Mouse (Mus musculus): ENCODE results near the gene Smad3. TPM values are rescaled to one million over a fixed set of nuclear protein-coding genes. Genes with fewer than 3 reads are reported as not detected.

Smad3 gene
- polyA plus RNA-seq, 1 experiment = 17.1 TPM

DNA sequence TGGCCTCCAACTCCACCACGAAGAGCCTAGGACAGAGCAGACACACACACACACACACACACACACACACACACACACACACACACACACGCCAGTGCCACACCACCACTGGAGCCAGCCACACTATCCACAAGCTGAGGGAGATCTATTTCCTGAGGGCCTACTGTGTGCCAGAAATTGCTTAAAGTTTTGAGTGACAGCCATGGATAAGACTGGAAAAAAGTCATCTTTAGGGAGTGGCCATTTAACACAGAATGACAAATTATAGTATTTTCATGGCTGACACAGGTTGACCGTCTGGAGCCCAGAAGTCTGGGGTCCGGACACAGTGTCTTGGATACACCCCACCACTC is 55.9 kb downstream of the Smad3 start:
- 80% methylated on average over 4 of the region's 4 CpGs for WGBS
- no peak for TF ChIP-seq POLR2A (IDR thresholded peaks at IDR 0.05; ENCODE audit: borderline replicate concordance, control insufficient read depth, low read depth, low read length)
- H3K27ac ChIP-seq (ENCODE audit: control insufficient read depth, insufficient read depth, low read depth, low read length, poor library complexity) = no peak overlapping the region
- no peak overlapping the region for H3K4me3 ChIP-seq (replicated peaks; ENCODE audit: control insufficient read depth, low read depth, low read length)
- H3K4me1 ChIP-seq (ENCODE audit: control insufficient read depth, insufficient read depth, low read length) = peaks cover 7% of the 10 kb centered on the region; the same call in 1 of the 2 replicates

DNA sequence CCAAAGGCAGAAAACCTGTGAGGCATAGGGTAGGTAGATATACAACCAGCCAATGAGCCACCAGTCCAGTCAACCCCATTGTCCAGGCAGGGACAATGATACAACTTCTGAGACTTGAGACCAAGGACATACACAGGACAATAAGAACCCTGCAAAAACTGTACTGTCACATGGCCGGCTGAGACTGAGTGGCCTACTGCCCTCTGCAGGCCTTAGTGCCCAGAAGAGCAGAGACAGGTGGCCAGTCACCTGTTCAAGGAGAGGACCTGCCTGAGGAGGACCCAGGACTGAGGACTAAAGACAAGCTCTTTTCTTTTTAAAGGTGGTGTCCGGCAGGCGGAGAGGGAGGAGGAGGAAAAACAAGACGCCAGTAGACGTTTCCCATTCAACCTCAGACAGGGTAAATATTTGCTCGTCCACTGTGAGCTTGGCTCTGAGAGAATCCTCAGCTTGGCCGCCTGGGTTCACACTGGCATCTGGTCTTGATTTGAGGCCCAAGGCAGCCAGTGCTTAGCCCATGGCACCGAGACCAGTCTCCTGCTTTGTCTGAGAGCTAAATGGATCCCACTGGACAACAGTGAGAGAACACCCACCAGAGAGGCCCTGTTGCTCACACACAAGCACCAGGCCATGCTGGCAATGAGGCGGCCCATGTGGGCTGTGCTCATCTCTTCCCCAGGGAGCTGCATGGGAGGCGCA is 56.4 kb downstream of the Smad3 start:
- H3K27ac ChIP-seq (ENCODE audit: control insufficient read depth, insufficient read depth, low read depth, low read length, poor library complexity) = no peak overlapping the region
- no peak for TF ChIP-seq POLR2A (IDR thresholded peaks at IDR 0.05; ENCODE audit: borderline replicate concordance, control insufficient read depth, low read depth, low read length)
- TF ChIP-seq CTCF (IDR thresholded peaks at IDR 0.05; ENCODE audit: control insufficient read depth, insufficient read depth, low read length) = peak; percentile 27; the same call in 1 of the 2 replicates
- peaks cover 7% of the 10 kb centered on the region; the same call in 1 of the 2 replicates for H3K4me1 ChIP-seq (ENCODE audit: control insufficient read depth, insufficient read depth, low read length)
- H3K4me3 ChIP-seq (replicated peaks; ENCODE audit: control insufficient read depth, low read depth, low read length) = no peak overlapping the region
- WGBS = 88% methylated on average over 10 of the region's 10 CpGs

DNA sequence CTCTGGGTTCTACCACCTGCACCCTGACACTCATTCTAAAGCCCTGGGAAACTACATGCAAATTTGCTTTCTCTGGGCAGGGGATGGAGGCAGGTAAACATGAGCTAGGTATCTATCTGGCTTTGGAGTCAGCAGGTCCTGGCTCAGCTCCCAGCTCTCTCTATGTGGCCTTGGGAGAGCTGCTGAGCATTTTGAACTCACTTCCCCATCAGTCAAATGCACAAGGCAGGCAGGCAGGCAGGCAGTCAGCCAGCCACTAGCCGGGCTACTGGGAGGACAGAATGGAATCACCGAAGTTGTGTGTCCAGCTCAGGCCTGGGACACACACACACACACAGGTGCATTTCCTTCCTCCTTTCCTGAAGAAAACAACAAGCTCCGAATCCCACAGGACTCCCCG is 58.6 kb downstream of the Smad3 start:
- peaks cover 7% of the 10 kb centered on the region; the same call in 1 of the 2 replicates for H3K4me1 ChIP-seq (ENCODE audit: control insufficient read depth, insufficient read depth, low read length)
- 48% methylated on average over 4 of the region's 4 CpGs for WGBS
- TF ChIP-seq POLR2A (IDR thresholded peaks at IDR 0.05; ENCODE audit: borderline replicate concordance, control insufficient read depth, low read depth, low read length) (no peak), CTCF (IDR thresholded peaks at IDR 0.05; ENCODE audit: control insufficient read depth, insufficient read depth, low read length) (no peak)
- no peak overlapping the region for H3K27ac ChIP-seq (ENCODE audit: control insufficient read depth, insufficient read depth, low read depth, low read length, poor library complexity)
- no peak overlapping the region for H3K4me3 ChIP-seq (replicated peaks; ENCODE audit: control insufficient read depth, low read depth, low read length)

DNA sequence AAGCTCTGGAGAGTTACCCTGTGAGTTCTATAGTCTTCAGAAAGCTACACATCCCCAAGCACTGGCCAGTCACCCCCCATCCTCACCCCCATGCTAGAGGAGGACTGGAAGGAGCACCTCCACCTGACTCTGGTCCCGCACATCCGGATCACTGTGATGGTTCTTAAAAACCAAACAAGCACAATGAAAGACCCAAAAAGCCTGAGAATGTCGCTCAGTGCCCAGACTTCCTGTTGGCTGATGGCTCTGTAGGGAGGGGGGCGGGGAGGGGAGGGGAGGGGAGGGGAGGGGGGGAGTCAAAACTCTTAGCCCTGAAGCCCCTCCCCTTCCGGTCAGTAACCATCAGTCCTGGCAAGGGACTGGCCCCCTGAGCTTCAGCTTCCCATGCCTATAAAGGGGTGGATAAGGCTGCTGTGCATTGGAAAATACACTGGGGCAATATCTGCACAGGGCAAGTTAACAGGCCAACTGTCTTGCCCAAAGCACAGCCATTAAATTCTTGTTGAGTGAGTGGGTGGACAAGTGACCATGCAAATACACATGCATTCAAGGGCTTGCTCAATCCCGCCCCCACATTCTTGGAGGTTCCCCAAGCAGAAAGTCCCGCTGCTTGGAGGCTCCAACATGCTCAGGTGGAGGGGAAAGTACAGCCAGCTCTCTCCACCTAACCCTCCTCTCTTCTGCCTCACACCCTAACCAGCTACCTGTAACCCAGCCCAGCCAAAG is 59.3 kb downstream of the Smad3 start:
- Histone ChIP-seq H3K4me1 (ENCODE audit: control insufficient read depth, insufficient read depth, low read length) (peaks cover 7% of the 10 kb centered on the region; the same call in 1 of the 2 replicates), H3K4me3 (replicated peaks; ENCODE audit: control insufficient read depth, low read depth, low read length) (no peak overlapping the region), H3K27ac (ENCODE audit: control insufficient read depth, insufficient read depth, low read depth, low read length, poor library complexity) (no peak overlapping the region)
- TF ChIP-seq CTCF (IDR thresholded peaks at IDR 0.05; ENCODE audit: control insufficient read depth, insufficient read depth, low read length) (no peak), POLR2A (IDR thresholded peaks at IDR 0.05; ENCODE audit: borderline replicate concordance, control insufficient read depth, low read depth, low read length) (no peak)
- 36% methylated on average over 7 of the region's 7 CpGs for WGBS

DNA sequence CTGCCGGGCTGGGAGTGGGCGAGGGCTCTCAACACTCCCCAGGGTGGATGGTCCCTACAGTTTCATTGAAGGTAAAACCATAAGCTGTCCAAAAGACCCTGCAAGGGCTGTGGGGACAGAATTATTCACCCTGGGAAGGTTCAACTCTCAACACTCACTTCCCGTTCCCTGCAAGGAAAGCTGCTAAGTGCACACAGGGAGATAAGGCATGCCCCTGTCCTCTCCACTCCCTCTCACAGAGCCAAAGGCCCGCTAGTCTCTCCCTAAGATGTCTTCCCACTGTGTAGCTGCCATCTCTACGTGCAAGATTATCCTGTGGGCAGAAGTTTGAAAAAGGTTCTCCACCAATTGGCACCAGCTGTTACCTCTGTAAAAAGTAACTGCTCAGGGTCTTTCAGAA is 60.2 kb downstream of the Smad3 start:
- TF ChIP-seq CTCF (IDR thresholded peaks at IDR 0.05; ENCODE audit: control insufficient read depth, insufficient read depth, low read length) (no peak), POLR2A (IDR thresholded peaks at IDR 0.05; ENCODE audit: borderline replicate concordance, control insufficient read depth, low read depth, low read length) (no peak)
- Histone ChIP-seq H3K4me1 (ENCODE audit: control insufficient read depth, insufficient read depth, low read length) (peaks cover 7% of the 10 kb centered on the region; the same call in 1 of the 2 replicates), H3K27ac (ENCODE audit: control insufficient read depth, insufficient read depth, low read depth, low read length, poor library complexity) (no peak overlapping the region), H3K4me3 (replicated peaks; ENCODE audit: control insufficient read depth, low read depth, low read length) (no peak overlapping the region)
- WGBS = 51% methylated on average over 5 of the region's 5 CpGs

DNA sequence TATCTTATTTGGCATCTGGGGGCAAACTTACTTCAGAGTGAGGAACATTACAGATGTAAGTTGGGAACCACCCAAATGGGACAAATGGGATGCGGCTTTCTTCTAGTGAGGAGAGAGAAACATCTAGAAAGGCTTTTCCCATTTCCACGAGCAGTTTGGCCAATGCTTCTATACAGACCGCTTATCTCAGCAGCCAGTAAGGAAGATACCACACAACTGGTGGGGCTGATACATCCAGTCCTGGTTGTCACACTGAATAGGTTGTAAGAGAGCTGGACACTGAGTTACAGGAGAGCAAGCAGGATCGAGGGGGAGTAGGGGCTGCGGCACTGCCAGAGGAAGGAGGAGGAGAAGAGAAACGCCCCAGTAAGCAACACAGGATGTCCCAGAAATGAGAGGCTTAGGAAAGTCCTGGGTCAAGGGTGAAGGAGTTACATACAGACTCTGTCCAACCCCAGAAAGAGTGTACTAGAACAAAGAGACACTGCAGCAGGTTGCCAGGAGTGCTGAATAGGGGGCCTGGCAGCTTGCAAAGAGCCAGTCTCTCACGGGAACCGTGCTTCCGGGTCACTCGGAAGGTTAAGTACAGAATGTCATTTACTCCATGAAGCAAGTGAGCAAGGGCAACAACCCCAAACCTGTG is 61.2 kb downstream of the Smad3 start:
- WGBS = 63% methylated on average over 10 of the region's 10 CpGs
- Histone ChIP-seq H3K27ac (ENCODE audit: control insufficient read depth, insufficient read depth, low read depth, low read length, poor library complexity) (0 out of 2 replicates have a peak overlapping the region, but pooled peaks have one; percentile 33), H3K4me3 (replicated peaks; ENCODE audit: control insufficient read depth, low read depth, low read length) (no peak overlapping the region), H3K4me1 (ENCODE audit: control insufficient read depth, insufficient read depth, low read length) (peaks cover 7% of the 10 kb centered on the region; the same call in 1 of the 2 replicates)
- no peak for TF ChIP-seq POLR2A (IDR thresholded peaks at IDR 0.05; ENCODE audit: borderline replicate concordance, control insufficient read depth, low read depth, low read length)
- no peak for TF ChIP-seq CTCF (IDR thresholded peaks at IDR 0.05; ENCODE audit: control insufficient read depth, insufficient read depth, low read length)

DNA sequence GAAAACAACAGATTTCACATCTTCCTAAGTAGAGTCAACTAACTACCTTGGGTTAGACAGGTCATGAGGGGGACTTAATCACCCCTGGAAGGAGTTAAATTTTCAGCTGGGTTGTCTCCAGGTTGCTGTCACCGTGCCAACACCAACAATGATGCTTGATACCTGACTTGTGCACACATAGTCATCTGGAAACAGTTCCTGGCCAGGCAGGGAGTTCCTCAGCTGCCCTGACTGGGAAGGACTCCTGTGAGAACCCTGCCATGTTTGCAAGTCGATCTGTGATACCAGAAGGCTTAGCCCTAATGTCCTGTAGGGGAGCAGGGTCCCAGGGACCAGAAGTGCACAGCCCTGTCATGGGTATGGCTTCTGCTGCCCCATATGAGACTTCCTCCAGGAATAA is 65.8 kb downstream of the Smad3 start:
- TF ChIP-seq POLR2A (IDR thresholded peaks at IDR 0.05; ENCODE audit: borderline replicate concordance, control insufficient read depth, low read depth, low read length) = no peak
- TF ChIP-seq CTCF (IDR thresholded peaks at IDR 0.05; ENCODE audit: control insufficient read depth, insufficient read depth, low read length) = no peak

DNA sequence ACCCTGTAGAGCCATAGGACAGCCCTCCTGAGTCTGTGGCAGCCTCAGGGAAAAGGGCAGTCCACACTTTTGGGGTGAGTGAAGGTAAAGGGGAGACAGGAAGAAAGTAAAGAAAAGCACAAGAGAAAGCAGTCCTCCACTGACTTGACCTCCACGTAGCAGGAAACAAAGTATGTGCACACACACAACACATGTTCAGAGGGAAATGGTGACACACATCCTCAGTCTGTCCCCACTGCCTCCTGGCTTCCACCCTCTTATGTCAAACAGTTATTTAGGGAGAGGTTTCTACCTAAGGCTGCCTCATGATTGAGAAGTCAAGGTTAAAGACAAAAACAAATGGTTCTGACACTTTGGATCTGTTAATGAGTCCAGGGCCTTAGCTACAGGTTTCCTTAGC is 67.3 kb downstream of the Smad3 start:
- Histone ChIP-seq H3K27ac (ENCODE audit: control insufficient read depth, insufficient read depth, low read depth, low read length, poor library complexity) (peak overlapping the region; percentile 86), H3K4me3 (replicated peaks; ENCODE audit: control insufficient read depth, low read depth, low read length) (no peak overlapping the region), H3K4me1 (ENCODE audit: control insufficient read depth, insufficient read depth, low read length) (peaks cover 2% of the 10 kb centered on the region; the same call in 1 of the 2 replicates)
- TF ChIP-seq POLR2A (IDR thresholded peaks at IDR 0.05; ENCODE audit: borderline replicate concordance, control insufficient read depth, low read depth, low read length) (no peak), CTCF (IDR thresholded peaks at IDR 0.05; ENCODE audit: control insufficient read depth, insufficient read depth, low read length) (no peak)
- 32% methylated on average over 1 of the region's 1 CpGs for WGBS

More for the DNA sequence above, 65.8 kb downstream of the Smad3 start:
- Histone ChIP-seq H3K4me3 (replicated peaks; ENCODE audit: control insufficient read depth, low read depth, low read length) (no peak overlapping the region), H3K27ac (ENCODE audit: control insufficient read depth, insufficient read depth, low read depth, low read length, poor library complexity) (no peak overlapping the region), H3K4me1 (ENCODE audit: control insufficient read depth, insufficient read depth, low read length) (peaks cover 2% of the 10 kb centered on the region; the same call in 1 of the 2 replicates)
- 67% methylated on average over 2 of the region's 2 CpGs for WGBS

All from bone marrow, adult 2 months (tissue).